Mouse (Mus musculus) gonadal fat pad, adult 2 months (tissue): ENCODE measurements around the gene Rgl1. TPM values are rescaled to one million over a fixed set of nuclear protein-coding genes. Genes with fewer than 3 reads are reported as not detected.
A peak's percentile ranks its signal among the peaks of the same experiment; 100 is the strongest.

Experiments used
- DNase-seq: peaks from one replicate; pipeline ENCODE4 v3.0.0-alpha.2; 2012; ENCODE audit warnings: low read depth
- polyA plus RNA-seq: library from polyadenylated mRNA; depleted of rRNA; stranded (reverse); fragments of >200 nt; gene quantifications from 2 replicates; pipeline ENCODE4 v1.2.3, GENCODE M21; 2012

The Rgl1 gene
- polyA plus RNA-seq, 1 experiment, result 21.5 TPM

- no peak for DNase-seq
These were observed 217.0 kb downstream of the Rgl1 start for GRCm38 (mm10) chr1:152549061-152549738.

- DNase-seq, result no peak
These were observed 222.5 kb downstream of the Rgl1 start for GRCm38 (mm10) chr1:152543449-152544159.

GRCm38 (mm10) chr1:152542747-152543378 is 223.3 kb downstream of the Rgl1 start:
- DNase-seq, result no peak

- DNase-seq, result no peak
These were observed 225.8 kb downstream of the Rgl1 start for GRCm38 (mm10) chr1:152540304-152540887.

- DNase-seq, result no peak
These were observed 227.3 kb downstream of the Rgl1 start for GRCm38 (mm10) chr1:152538817-152539216.

GRCm38 (mm10) chr1:152537186-152537585 is 229.0 kb downstream of the Rgl1 start:
- DNase-seq, result no peak

- no peak for DNase-seq
These were observed 229.6 kb downstream of the Rgl1 start for GRCm38 (mm10) chr1:152536416-152537018.

- DNase-seq, result no peak
These were observed 231.6 kb downstream of the Rgl1 start for GRCm38 (mm10) chr1:152534531-152534930.

GRCm38 (mm10) chr1:152531498-152531897 is 234.7 kb downstream of the Rgl1 start:
- DNase-seq, result no peak

- no peak for DNase-seq
These were observed 237.4 kb downstream of the Rgl1 start for GRCm38 (mm10) chr1:152528778-152529177.

GRCm38 (mm10) chr1:152528214-152528613 is 237.9 kb downstream of the Rgl1 start:
- DNase-seq, result no peak

GRCm38 (mm10) chr1:152526154-152526553 is 240.0 kb downstream of the Rgl1 start:
- DNase-seq, result no peak

GRCm38 (mm10) chr1:152524987-152525648 is 241.0 kb downstream of the Rgl1 start:
- DNase-seq, result peak; percentile 16

- peak; percentile 16 for DNase-seq
These were observed 241.9 kb downstream of the Rgl1 start for GRCm38 (mm10) chr1:152524098-152524892.

- no peak for DNase-seq
These were observed 242.9 kb downstream of the Rgl1 start for GRCm38 (mm10) chr1:152523292-152523691.

GRCm38 (mm10) chr1:152522226-152522625 is 243.9 kb downstream of the Rgl1 start:
- DNase-seq, result no peak

GRCm38 (mm10) chr1:152520798-152521575 is 245.2 kb downstream of the Rgl1 start:
- DNase-seq, result no peak

- no peak for DNase-seq
These were observed 247.2 kb downstream of the Rgl1 start for GRCm38 (mm10) chr1:152518971-152519370.

GRCm38 (mm10) chr1:152517057-152517570 is 249.0 kb downstream of the Rgl1 start:
- no peak for DNase-seq

- no peak for DNase-seq
These were observed 251.9 kb downstream of the Rgl1 start for GRCm38 (mm10) chr1:152514256-152514655.
